Mouse (Mus musculus) frontal cortex, postnatal 36 days (tissue): ENCODE results near the gene Usp10.

Experiments
- DNase-seq, 2 experiments: peaks; one replicate each; pipeline ENCODE4 v3.0.0; 2022; ENCODE audit warnings: low spot score in 2 of 2

The Usp10 gene

GRCm38 (mm10) chr8:119909944-119910546, at the start of gene Usp10:
Gene Usp10, plus strand, starts transcription at chr8:119910360.
- DNase-seq = no peak

GRCm38 (mm10) chr8:119861706-119862389, 48.3 kb upstream of the Usp10 start, which contains the start of gene Klhl36:
Gene Klhl36, plus strand, starts transcription at chr8:119862266.
- DNase-seq = peak; percentile 95 to 96

GRCm38 (mm10) chr8:119862390-119862734, 47.8 kb upstream of the Usp10 start:
- DNase-seq = no peak

GRCm38 (mm10) chr8:119862749-119863148, 47.4 kb upstream of the Usp10 start:
- DNase-seq = no peak

- DNase-seq = no peak
Measured at GRCm38 (mm10) chr8:119869616-119870015, 40.5 kb upstream of the Usp10 start.

- DNase-seq = no peak
Measured at GRCm38 (mm10) chr8:119873181-119873580, 37.0 kb upstream of the Usp10 start.

- no peak for DNase-seq
Measured at GRCm38 (mm10) chr8:119881301-119881700, 28.9 kb upstream of the Usp10 start.

- no peak for DNase-seq
Measured at GRCm38 (mm10) chr8:119881917-119882316, 28.2 kb upstream of the Usp10 start.

GRCm38 (mm10) chr8:119883281-119883680, 26.9 kb upstream of the Usp10 start:
- DNase-seq = no peak

GRCm38 (mm10) chr8:119885612-119886011, 24.5 kb upstream of the Usp10 start:
- DNase-seq = no peak

GRCm38 (mm10) chr8:119887130-119887529, 23.0 kb upstream of the Usp10 start:
- DNase-seq = no peak

GRCm38 (mm10) chr8:119888012-119888411, 22.1 kb upstream of the Usp10 start:
- no peak for DNase-seq

- DNase-seq = no peak
Measured at GRCm38 (mm10) chr8:119897069-119897468, 13.1 kb upstream of the Usp10 start.

- DNase-seq = no peak
Measured at GRCm38 (mm10) chr8:119897933-119898332, 12.2 kb upstream of the Usp10 start.

- no peak for DNase-seq
Measured at GRCm38 (mm10) chr8:119901349-119901748, 8.8 kb upstream of the Usp10 start.

GRCm38 (mm10) chr8:119901952-119902351, 8.2 kb upstream of the Usp10 start:
- no peak for DNase-seq

GRCm38 (mm10) chr8:119904323-119904911, 5.7 kb upstream of the Usp10 start:
- no peak for DNase-seq

GRCm38 (mm10) chr8:119910547-119911257, 542 bp downstream of the Usp10 start, which contains the start of gene Gm20388:
Gene Gm20388, plus strand, starts transcription at chr8:119910841.
- peak; percentile 91 to 93 for DNase-seq

- no peak for DNase-seq
Measured at GRCm38 (mm10) chr8:119911258-119911962, 1.2 kb downstream of the Usp10 start.

- DNase-seq = no peak
Measured at GRCm38 (mm10) chr8:119912643-119913042, 2.5 kb downstream of the Usp10 start.

- no peak for DNase-seq
Measured at GRCm38 (mm10) chr8:119913181-119913580, 3.0 kb downstream of the Usp10 start.

- DNase-seq = no peak
Measured at GRCm38 (mm10) chr8:119914161-119914560, 4.0 kb downstream of the Usp10 start.
